Mouse (Mus musculus): Measurements from ENCODE around the gene Alkbh6.

Gene Alkbh6

GRCm38 (mm10) chr7:30295103-30295502 is 13.4 kb upstream of the Alkbh6 start:
- DNase-seq (ENCODE audit: low read depth, low spot score), result no peak

DNA sequence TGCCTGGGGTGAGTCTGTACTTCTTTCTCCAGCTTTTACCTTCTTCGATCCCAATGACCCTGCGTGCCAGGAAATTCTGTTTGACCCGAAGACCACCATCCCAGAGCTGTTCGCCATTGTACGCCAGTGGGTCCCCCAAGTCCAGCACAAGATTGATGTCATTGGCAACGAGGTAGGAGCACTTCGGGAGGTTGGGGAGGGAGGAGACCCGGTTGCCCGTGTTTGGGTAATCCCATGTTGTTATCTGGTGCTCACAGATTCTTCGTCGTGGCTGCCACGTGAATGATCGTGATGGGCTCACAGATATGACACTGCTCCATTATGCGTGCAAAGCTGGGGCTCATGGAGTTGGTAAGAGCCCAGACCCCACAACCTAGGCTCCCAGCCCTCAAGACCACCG is 11.7 kb upstream of the Alkbh6 start:
- DNase-seq (ENCODE audit: low read depth, low spot score), result no peak

DNA sequence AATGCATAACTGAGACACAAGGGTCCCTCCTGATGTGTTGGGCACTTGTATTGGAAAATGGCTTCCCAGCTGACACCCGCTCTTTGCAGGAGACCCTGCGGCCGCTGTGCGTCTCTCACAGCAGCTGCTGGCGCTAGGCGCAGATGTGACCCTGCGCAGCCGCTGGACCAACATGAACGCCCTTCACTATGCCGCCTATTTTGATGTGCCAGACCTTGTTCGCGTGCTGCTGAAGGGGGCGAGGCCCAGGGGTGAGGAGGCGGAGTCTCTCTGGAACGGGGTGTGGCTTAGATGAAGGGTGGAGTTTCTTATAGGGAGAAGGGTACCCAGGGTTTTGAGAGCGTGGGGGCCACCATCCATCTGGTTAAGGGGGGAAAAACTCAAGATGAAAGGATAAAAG is 11.3 kb upstream of the Alkbh6 start:
- DNase-seq (ENCODE audit: low read depth, low spot score), result no peak

- DNase-seq (ENCODE audit: low read depth, low spot score), result peak; percentile 30
Measured at GRCm38 (mm10) chr7:30300914-30301313, 7.6 kb upstream of the Alkbh6 start.

DNA sequence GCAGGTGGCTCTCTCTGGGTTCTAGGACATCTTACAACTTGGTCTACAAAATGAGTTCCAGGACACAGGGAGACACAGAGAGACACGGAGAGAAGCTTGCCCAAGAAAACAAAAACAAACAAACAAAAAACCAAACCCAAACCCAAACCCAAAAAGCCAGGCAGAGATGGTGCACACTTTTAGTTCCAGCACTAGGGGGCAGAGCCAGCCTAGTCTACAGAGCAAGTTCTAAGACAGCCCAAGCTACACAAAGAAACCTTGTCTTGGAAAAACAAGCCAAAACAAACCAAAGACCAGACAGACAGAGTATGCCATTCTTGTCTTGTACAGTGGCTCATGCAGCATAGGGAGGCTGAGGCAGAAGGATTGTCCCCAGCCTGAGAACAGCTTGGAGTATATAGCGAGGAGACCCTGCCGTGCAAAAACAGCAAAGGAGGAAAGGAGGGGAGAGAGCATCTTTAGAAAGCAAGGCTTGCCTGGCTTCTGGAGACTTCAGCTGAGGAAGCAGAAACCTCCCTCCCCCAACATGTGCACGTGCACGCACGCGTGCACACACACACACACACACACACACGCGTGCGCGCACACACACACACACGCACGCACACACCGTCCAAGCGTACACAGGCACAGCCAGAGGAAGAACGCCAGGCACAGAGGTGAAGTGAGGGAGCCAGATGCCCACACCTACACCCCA is 2.3 kb upstream of the Alkbh6 start:
- no peak for DNase-seq (ENCODE audit: low read depth, low spot score)

GRCm38 (mm10) chr7:30309395-30310129 is 1.0 kb downstream of the Alkbh6 start:
- no peak for DNase-seq (ENCODE audit: low read depth, low spot score)

- no peak for DNase-seq (ENCODE audit: low read depth, low spot score)
Measured at GRCm38 (mm10) chr7:30310136-30310535, 1.6 kb downstream of the Alkbh6 start.

GRCm38 (mm10) chr7:30313666-30314320 is 5.3 kb downstream of the Alkbh6 start:
- no peak for DNase-seq (ENCODE audit: low read depth, low spot score)

DNA sequence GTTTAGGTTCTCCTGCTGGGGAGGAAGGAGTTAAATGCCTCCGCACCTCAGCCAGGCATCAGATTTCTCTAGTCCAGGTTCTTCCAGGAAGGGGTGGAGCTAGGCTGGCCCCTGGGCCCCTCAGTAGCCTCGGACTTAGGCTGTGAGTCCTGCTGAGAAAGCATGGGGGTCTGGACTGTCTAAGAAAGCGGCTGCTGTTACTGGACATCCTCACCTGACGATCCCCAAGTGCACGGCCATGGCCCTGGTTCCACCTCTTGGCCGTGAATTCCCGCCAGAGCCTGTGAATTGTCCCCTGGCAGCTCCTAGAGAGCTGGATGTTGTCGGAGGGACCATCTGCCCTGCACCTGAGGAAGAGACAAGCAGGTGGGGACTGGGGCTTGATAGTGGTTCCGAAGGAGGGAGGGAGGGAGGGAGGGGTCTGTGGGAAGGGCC is 6.2 kb downstream of the Alkbh6 start, which contains the start of gene Syne4:
Syne4 (plus strand) TSS at position 87 of the 435 bp plus-strand sequence.
- DNase-seq (ENCODE audit: low read depth, low spot score), result peak; percentile 58

DNA sequence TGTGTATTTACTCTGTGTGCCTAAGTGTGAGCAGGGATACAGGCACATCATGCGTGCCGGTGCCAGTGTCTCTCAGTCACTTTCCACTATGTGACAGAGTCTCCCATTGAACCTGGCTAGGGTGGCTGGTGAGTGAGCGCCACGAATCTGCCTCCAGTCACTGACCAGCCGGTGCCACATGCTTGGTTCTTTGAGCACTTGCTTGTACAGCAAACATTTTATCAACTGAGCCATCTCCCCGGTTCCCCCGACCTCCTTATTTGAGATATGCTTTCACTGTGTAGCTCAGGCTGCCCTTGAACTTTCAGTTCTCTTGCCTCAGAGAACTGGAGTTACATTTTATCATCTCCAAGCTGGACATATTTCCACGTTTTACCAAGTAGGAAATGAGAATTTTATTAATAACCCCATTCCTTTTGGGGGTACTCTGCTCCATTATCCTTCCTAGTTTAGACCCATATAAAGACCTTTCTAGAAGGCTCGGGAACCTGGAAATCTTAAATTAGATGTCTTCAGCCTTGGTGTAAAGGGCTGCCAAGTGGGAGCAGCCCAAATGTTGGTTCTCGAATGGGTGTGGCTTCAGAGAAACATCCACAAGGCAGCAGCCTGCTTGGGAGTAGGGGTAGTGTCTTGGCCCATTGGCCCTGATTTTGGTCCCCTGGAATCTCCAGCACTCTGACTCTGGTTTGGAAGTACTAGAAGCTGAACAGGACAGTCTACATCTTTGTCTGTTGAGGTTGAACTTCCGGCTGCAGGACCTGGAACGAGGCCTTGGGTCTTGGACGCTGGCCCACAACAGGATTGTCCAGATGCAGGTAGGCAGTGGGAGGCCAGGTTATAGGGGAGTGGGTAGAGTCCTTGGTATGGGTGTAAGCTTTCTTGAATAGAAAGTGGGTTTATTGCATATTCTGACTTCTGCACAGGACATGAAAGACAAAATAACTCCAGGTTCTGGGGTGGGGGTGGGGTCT is 7.3 kb downstream of the Alkbh6 start:
- no peak for DNase-seq (ENCODE audit: low read depth, low spot score)

DNA sequence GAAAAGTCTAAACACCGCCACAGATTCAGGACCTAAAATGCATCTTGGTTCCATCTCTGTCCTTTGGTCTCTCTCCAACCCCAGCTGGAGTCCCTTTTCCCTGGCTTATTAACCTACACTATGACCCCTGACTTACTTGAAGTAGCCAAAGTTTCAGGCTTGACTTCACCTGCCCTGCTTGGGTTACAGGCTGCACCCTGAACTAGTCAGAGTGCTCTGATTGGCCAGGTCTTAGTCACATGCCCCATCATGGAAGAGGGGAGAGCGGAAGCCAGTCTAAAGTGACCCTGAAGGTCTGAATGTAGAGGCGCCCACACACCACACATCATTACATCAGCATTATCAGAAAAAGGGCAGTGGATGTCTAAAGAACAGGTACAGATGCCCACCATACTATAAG is 9.6 kb downstream of the Alkbh6 start:
- DNase-seq (ENCODE audit: low read depth, low spot score), result no peak

DNA sequence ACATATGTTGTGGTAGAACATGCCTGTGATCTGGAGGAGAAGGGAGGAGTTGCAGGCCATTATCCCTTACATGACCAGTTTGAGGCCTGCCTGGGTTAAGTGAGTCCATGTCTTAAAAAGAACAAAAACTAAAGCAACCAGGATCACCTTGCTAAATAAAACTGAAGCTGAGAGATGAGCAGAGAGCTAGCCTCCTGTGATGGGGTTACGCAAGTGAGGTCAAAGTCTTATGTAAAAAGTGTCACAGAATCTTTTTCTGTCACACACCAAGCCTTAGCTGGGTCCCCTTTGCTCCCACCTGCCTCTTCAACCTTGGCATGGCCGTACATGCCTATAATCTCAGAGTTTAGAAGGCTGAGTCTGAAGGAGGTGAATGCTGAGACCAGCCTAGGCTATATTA is 12.4 kb downstream of the Alkbh6 start:
- no peak for DNase-seq (ENCODE audit: low read depth, low spot score)

- peak; percentile 41 for DNase-seq (ENCODE audit: low read depth, low spot score)
Measured at GRCm38 (mm10) chr7:30321539-30322284, 13.2 kb downstream of the Alkbh6 start, which contains the start of gene E130208F15Rik. TSS of gene E130208F15Rik (plus strand) at chr7:30321740.

- peak; percentile 97 for DNase-seq (ENCODE audit: low read depth, low spot score)
Measured at GRCm38 (mm10) chr7:30322285-30322667, 13.8 kb downstream of the Alkbh6 start.

DNA sequence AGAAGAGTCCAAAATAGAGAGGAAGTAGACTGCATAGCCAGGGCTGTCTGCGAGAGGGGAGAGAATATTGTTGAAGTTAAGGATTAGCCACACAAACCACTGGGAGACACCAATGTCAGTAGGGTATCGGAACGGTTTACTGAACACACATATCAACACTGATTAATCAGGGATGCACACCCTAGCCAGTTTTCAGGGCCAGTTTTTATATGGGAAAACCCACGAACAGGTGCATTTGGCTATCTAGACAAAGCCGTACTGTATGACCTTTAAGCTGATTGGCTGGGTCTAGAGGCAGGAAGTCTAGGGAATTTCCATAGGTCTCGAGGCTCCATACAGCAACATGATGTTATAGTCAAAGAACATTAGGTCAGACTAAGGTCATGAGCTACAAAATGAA is 14.3 kb downstream of the Alkbh6 start:
- DNase-seq (ENCODE audit: low read depth, low spot score), result no peak

- DNase-seq (ENCODE audit: low read depth, low spot score), result no peak
Measured at GRCm38 (mm10) chr7:30323795-30324194, 15.3 kb downstream of the Alkbh6 start, which contains the start of gene Sdhaf1. TSS of gene Sdhaf1 (minus strand) at chr7:30323895.

GRCm38 (mm10) chr7:30324300-30324944 is 15.9 kb downstream of the Alkbh6 start:
- no peak for DNase-seq (ENCODE audit: low read depth, low spot score)

GRCm38 (mm10) chr7:30325364-30325763 is 16.8 kb downstream of the Alkbh6 start:
- peak; percentile 69 for DNase-seq (ENCODE audit: low read depth, low spot score)

DNA sequence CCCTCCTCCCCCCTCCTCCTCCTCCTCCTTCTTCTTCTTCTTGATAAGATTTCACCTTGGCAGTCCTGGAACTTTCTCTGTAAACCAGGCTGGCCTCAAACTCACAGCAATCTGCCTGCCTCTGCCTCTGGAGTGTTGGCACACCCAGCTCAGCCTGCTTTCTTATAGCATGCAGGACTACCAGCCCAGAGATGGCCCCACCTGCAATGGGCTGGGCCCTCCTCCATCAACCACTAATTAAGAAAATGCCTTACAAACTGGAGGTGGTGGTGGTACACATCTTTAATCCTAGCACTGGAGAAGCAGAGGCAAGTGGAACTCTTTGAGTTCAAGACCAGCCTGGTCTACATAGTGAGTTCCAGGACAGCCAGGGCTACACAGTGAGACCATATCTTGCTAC is 17.9 kb downstream of the Alkbh6 start:
- DNase-seq (ENCODE audit: low read depth, low spot score), result no peak

DNA sequence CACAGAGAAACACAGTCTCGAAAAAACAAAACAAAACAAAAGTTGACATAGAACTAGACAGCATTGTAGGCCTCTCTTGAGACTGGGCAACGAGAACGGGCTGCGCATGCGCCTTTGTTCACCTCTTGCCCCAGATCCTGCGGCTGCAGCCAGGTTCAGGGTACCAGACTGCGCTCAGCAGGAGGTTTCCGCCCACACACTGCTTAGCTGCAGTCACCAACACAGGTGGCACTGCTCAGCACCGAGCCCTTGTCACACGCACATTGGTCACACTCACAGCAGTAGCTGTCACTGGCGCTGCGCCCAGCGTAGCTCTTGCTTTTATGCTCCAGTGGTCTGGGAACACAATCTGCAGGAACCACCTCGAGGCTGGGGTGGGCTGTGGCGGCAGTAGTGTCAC is 18.6 kb downstream of the Alkbh6 start:
- DNase-seq (ENCODE audit: low read depth, low spot score), result no peak
